Mouse (Mus musculus) ES-E14 (cell line): Measurements from ENCODE around the gene Bad. TPM values are rescaled to one million over a fixed set of nuclear protein-coding genes. Genes with fewer than 3 reads are reported as not detected.

ENCODE experiments used
- DNase-seq: peaks from one replicate; pipeline ENCODE4 v3.0.0-alpha.2; 2013; ENCODE audit warnings: low read depth, low spot score
- H3K27ac ChIP-seq: 2 replicates; pipeline ENCODE4 v1.5.1; 2012; ENCODE audit warnings: low read depth, mild to moderate bottlenecking, low read length, moderate library complexity, mixed read lengths; ENCODE audit not compliant: poor library complexity, insufficient read depth, severe bottlenecking
- H3K36me3 ChIP-seq: 2 replicates; pipeline ENCODE4 v1.6.1; 2012; ENCODE audit warnings: mild to moderate bottlenecking, low read length, moderate library complexity, mixed read lengths; ENCODE audit not compliant: control insufficient read depth, poor library complexity, insufficient read depth, severe bottlenecking
- H3K4me1 ChIP-seq, 2 experiments: fragments of 150-350 bp in 1 of 2; sonication (generic) in 1 of 2; 2 replicates each; pipeline ENCODE4 v1.6.1; 2012; ENCODE audit warnings: low read length in 2 of 2, mild to moderate bottlenecking in 1 of 2, mixed read lengths in 1 of 2; ENCODE audit not compliant: control insufficient read depth in 2 of 2, insufficient read depth in 2 of 2, poor library complexity in 1 of 2
- H3K4me3 ChIP-seq, 2 experiments: fragments of 150-350 bp in 1 of 2; sonication (generic) in 1 of 2; 2 replicates each; pipeline ENCODE4 v1.5.1; 2012; ENCODE audit warnings: low read length in 2 of 2, low read depth in 1 of 2, mild to moderate bottlenecking in 1 of 2, mixed read lengths in 1 of 2; ENCODE audit not compliant: insufficient read depth in 1 of 2, poor library complexity in 1 of 2, severe bottlenecking in 1 of 2
- H3K9ac ChIP-seq: 2 replicates; pipeline ENCODE4 v1.6.1; 2012; ENCODE audit warnings: low read depth, mild to moderate bottlenecking, low read length, mixed read lengths; ENCODE audit not compliant: poor library complexity, insufficient read depth, severe bottlenecking
- H3K9me3 ChIP-seq: fragments of 150-350 bp; sonication (generic); 2 replicates; pipeline ENCODE4 v1.6.1; 2012; ENCODE audit warnings: low read depth, mild to moderate bottlenecking, low read length; ENCODE audit not compliant: control insufficient read depth, insufficient read depth
- CHD2 ChIP-seq: IDR thresholded peaks from 2 replicates; pipeline ENCODE4 v1.6.1; 2014; ENCODE audit warnings: mild to moderate bottlenecking, low read depth, low read length, inconsistent platforms
- HCFC1 ChIP-seq: IDR thresholded peaks from 2 replicates; pipeline ENCODE4 v1.6.1; 2012; ENCODE audit warnings: low read length, inconsistent platforms, borderline replicate concordance; ENCODE audit not compliant: insufficient read depth
- MAFK ChIP-seq: IDR thresholded peaks from 2 replicates; pipeline ENCODE4 v1.6.1; 2014; ENCODE audit warnings: mild to moderate bottlenecking, low read depth, low read length, inconsistent platforms; ENCODE audit not compliant: insufficient read depth
- ZC3H11A ChIP-seq: IDR thresholded peaks from 2 replicates; pipeline ENCODE4 v1.6.1; 2012; ENCODE audit warnings: low read depth, mild to moderate bottlenecking, inconsistent platforms, low read length, borderline replicate concordance
- ZNF384 ChIP-seq: IDR thresholded peaks from 2 replicates; pipeline ENCODE4 v1.6.1; 2012; ENCODE audit warnings: low read depth, low read length, inconsistent platforms
- in situ Hi-C, 2 experiments: fragments of 600-800 bp; cut with MboI; formaldehyde crosslinking; loops; one replicate each; pipeline ENCODE4 v1.15.1; 2025; ENCODE audit warnings: low sequenced_read_pairs in 2 of 2, inconsistent platforms in 1 of 2; ENCODE audit not compliant: unreplicated experiment in 2 of 2
- total RNA-seq: library from RNA; depleted of rRNA; stranded (reverse); fragments of 300-350 nt; gene quantifications from 2 replicates; pipeline ENCODE4 v1.2.3, GENCODE M21; 2012

Gene Bad
- total RNA-seq, 1 experiment: 22.9 TPM

GRCm38 (mm10) chr19:6954046-6954445 is 12.4 kb downstream of the Bad start:
- peaks cover 47% of the 10 kb centered on the region for H3K36me3 ChIP-seq
- H3K4me3 ChIP-seq: no peak overlapping the region
- in situ Hi-C loops: no loop called here

DNA sequence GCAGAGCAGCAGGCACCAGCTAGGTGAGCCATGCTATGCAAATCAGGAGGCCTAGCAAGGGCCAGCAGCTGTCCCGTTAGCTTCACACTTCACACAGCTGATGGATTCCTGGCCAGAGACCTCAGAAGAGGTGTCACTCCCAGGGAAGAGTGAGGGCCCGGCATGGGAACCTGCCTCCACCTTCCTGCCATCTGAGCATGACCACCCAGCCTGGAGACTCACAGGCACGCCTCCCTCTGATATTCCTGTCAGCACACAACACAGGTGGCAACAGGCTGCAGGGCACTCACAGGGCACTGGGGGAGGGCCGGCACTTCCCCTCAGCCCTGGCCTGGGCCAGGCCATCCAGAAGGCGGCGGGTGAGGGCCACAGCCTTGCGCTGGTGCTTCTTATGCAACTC is 13.8 kb downstream of the Bad start:
- DNase-seq: no peak
- no peak overlapping the region for H3K27ac ChIP-seq
- H3K4me3 ChIP-seq: no peak overlapping the region
- H3K36me3 ChIP-seq: peaks cover 60% of the 10 kb centered on the region
- in situ Hi-C loops: no loop called here
- H3K9me3 ChIP-seq: no peaks in the 10 kb centered on the region
- H3K9ac ChIP-seq: no peak overlapping the region
- peaks cover 0 to 12% of the 10 kb centered on the region in 2 experiments; a peak in 2 of 4 replicates for H3K4me1 ChIP-seq
- TF ChIP-seq HCFC1 (no peak), CHD2 (no peak)

More at GRCm38 (mm10) chr19:6954046-6954445, 12.4 kb downstream of the Bad start:
- H3K4me1 ChIP-seq: peaks cover 0 to 17% of the 10 kb centered on the region in 2 experiments; a peak in 2 of 4 replicates
- no peak overlapping the region for H3K9ac ChIP-seq
- no peak for DNase-seq
- TF ChIP-seq CHD2: no peak
- TF ChIP-seq ZNF384: no peak
- no peak overlapping the region for H3K27ac ChIP-seq
- H3K9me3 ChIP-seq: no peaks in the 10 kb centered on the region

- no peak overlapping the region for H3K9ac ChIP-seq
- no peak for TF ChIP-seq ZC3H11A
- no peak for TF ChIP-seq CHD2
- TF ChIP-seq HCFC1: no peak
- H3K9me3 ChIP-seq: no peaks in the 10 kb centered on the region
- in situ Hi-C loops: no loop called here
- no peak overlapping the region for H3K4me3 ChIP-seq
- H3K27ac ChIP-seq: no peak overlapping the region
- peaks cover 0 to 12% of the 10 kb centered on the region in 2 experiments; a peak in 2 of 4 replicates for H3K4me1 ChIP-seq
- no peak for DNase-seq
- peaks cover 63% of the 10 kb centered on the region for H3K36me3 ChIP-seq
These were observed 14.8 kb downstream of the Bad start for GRCm38 (mm10) chr19:6956461-6956860.

DNA sequence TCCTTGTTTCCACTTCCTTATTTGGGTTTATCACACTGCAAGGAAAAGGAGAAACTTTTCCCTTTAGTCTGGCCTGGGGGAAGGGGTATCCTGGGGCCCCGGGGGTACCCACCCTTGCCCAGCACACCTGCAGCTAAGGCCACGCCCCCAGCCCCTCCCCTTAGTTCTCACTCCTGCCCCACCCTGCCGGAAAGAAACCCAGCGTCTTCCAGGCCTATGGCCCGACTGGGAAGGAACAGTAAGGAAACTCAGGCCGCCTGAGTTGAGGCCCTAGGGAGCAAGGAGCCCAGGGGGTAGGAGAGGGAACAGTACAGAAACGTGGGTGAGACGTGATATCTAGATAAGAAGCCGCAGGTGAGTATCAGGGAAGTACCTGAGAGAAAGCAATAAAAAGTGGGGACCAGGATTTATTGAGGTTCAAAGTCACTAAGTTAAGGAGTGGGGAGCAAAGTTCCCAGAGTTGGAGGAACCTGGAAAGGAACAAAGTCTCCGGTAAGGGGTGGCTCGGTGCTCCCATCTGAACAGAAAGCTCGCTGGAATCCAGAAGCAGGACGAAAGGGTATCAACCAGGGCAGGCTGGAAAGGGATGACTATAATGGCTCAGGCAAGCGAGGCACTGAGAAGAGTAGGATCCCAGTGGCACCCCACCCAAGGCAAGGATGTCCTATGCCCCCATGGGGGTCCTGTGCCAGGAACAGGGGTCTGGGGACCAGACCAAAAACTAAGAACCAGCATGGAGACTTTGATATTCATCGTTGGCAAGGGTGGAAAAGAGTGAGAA is 27.0 kb downstream of the Bad start:
- peaks cover 27% of the 10 kb centered on the region for H3K36me3 ChIP-seq
- TF ChIP-seq CHD2 (no peak), MAFK (no peak), HCFC1 (no peak), ZNF384 (no peak), ZC3H11A (no peak)
- H3K9ac ChIP-seq: peak overlapping the region; percentile 72; the same call in 1 of the 2 replicates
- DNase-seq: no peak
- peak overlapping the region; percentile 74 to 87 for H3K4me3 ChIP-seq
- peaks cover 9 to 38% of the 10 kb centered on the region in 2 experiments; a peak in 3 of 4 replicates for H3K4me1 ChIP-seq
- H3K27ac ChIP-seq: no peak overlapping the region
- in situ Hi-C loops: no loop called here
- H3K9me3 ChIP-seq: no peaks in the 10 kb centered on the region

DNA sequence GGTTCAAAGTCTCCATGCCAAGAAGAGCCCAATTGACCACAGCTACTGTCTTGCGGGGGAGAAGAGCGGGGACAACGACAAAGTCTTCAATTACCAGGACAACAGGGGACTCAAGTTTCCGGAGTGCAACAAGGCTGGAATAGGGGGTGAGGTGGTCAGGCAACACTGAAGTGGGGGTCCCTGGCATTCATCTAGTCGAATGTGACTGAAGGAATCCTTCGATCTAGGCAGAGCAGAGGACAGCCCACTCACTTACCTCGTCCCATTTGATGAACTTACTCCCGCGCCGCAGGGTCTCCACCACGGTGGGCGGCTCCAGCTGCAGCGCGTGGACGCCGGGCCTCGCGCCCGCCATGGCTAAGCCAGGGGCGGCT is 27.6 kb downstream of the Bad start:
- Histone ChIP-seq H3K27ac (no peak overlapping the region), H3K36me3 (peaks cover 21% of the 10 kb centered on the region), H3K9me3 (no peaks in the 10 kb centered on the region), H3K4me1 (peaks cover 11 to 39% of the 10 kb centered on the region in 2 experiments; a peak in 3 of 4 replicates), H3K4me3 (peak overlapping the region; percentile 74 to 87), H3K9ac (peak overlapping the region; percentile 72)
- no peak for DNase-seq
- in situ Hi-C loops: no loop called here
- TF ChIP-seq CHD2 (no peak), MAFK (no peak), ZC3H11A (no peak), HCFC1 (no peak), ZNF384 (no peak)
